Mouse (Mus musculus) embryonic facial prominence, embryonic 11.5 days (tissue): ENCODE measurements around the gene Atg4d. TPM values are rescaled to one million over a fixed set of nuclear protein-coding genes. Genes with fewer than 3 reads are reported as not detected.
"Not testable (repeated sequence)": the region's sequence is repeated elsewhere in the genome, so short reads cannot be mapped to it uniquely, and the experiment has no call there.

Experiments used
- ATAC-seq: fragments of 200-750 bp; cut with Nextera tagmentation; replicated peaks from 2 replicates; pipeline ENCODE4 v1.8.0; 2017; ENCODE audit warnings: low read depth; ENCODE audit not compliant: insufficient number of reproducible peaks, low FRiP score, low TSS enrichment
- DNase-seq: peaks from one replicate; pipeline ENCODE4 v3.0.0-alpha.2; 2015; ENCODE audit warnings: low spot score
- H3K27ac ChIP-seq: fragments of 300-500 bp; sonication (generic); replicated peaks from 2 replicates; pipeline ENCODE4 v1.5.1; 2014; ENCODE audit warnings: mild to moderate bottlenecking, low read depth, low read length, control low read depth
- H3K27me3 ChIP-seq: fragments of 300-500 bp; sonication (generic); 2 replicates; pipeline ENCODE4 v1.6.1; 2014; ENCODE audit warnings: mild to moderate bottlenecking, low read length, moderate library complexity, mixed read lengths; ENCODE audit not compliant: control insufficient read depth, insufficient read depth
- H3K36me3 ChIP-seq: fragments of 300-500 bp; sonication (generic); replicated peaks from 2 replicates; pipeline ENCODE4 v1.6.1; 2014; ENCODE audit warnings: low read depth, mild to moderate bottlenecking, low read length, moderate library complexity, mixed read lengths; ENCODE audit not compliant: control insufficient read depth, insufficient read depth
- H3K4me1 ChIP-seq: fragments of 300-500 bp; sonication (generic); 2 replicates; pipeline ENCODE4 v1.6.1; 2014; ENCODE audit warnings: low read length, mixed read lengths; ENCODE audit not compliant: control insufficient read depth, insufficient read depth
- H3K4me2 ChIP-seq: fragments of 300-500 bp; sonication (generic); 2 replicates; pipeline ENCODE4 v1.6.1; 2014; ENCODE audit warnings: low read depth, mild to moderate bottlenecking, control low read depth, low read length, moderate library complexity
- H3K4me3 ChIP-seq: fragments of 300-500 bp; sonication (generic); 2 replicates; pipeline ENCODE4 v1.5.1; 2014; ENCODE audit warnings: low read depth, low read length, control low read depth
- H3K9ac ChIP-seq: fragments of 300-500 bp; sonication (generic); replicated peaks from 2 replicates; pipeline ENCODE4 v1.6.1; 2014; ENCODE audit warnings: mild to moderate bottlenecking, control low read depth, low read length
- H3K9me3 ChIP-seq: fragments of 300-500 bp; sonication (generic); replicated peaks from 2 replicates; pipeline ENCODE4 v1.6.1; 2016; ENCODE audit warnings: mild to moderate bottlenecking, low read length, inconsistent platforms, mixed read lengths; ENCODE audit not compliant: control insufficient read depth
- WGBS: fragments of 180-500 bp; shearing (Covaris S2); extraction: QIAGEN DNeasy Blood & Tissue Kit; methylation state at CpG from one replicate; pipeline ENCODE4 v1.1.7; 2014; 5-methylcytosine and 5-hydroxymethylcytosine counted together
- polyA plus RNA-seq: library from polyadenylated mRNA; unstranded; fragments of >200 nt; fragmentation: Nextera tagmentation; extraction: Ambion mirVana; gene quantifications from 2 replicates; pipeline ENCODE4 v1.2.1, GENCODE M21; 2014

The Atg4d gene
- polyA plus RNA-seq, 1 experiment from 2014 or later, result 28.5 TPM

DNA sequence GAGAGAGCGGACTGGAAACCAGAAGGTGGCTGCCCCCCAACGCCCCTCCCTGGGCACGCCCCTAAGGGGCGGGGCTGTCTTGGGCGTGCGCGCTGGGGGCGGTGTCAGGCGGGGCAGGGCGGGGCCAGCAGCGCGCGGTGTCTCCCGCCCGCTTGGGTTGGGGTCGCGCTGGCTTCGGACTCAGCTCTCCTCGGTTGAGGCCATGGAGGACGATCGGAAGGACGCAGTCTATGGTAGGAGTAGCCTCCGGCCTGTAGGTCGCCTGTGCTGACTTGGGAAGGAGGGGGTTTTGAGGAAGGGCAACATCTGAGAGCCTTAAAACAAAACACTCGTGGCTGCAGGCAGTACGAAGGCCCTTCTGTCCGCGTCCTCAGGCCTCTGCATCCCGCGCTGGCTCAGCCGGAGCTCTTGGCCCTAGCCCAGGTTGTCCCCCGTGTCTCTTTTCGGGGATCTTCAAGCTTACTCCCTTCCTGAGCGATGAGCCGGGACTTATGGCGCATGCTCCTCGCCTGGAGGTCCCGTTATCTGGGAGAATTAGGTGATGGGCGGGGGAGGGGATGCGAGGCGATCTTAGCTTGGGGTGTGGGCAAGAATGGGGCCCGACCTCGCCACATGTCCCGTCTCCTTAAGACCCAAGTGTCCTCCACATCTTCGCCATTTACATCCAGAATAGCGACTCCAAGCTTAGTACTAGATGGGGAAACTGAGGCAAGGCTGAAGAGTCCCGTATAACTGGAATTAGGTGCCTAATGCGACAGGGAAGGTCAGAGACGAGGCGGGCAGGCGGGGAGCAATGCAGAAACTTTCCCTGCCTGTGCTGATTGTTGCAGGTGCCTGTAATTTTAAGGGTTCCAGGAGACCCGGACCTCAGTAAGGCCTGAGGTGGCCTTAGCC is 55.8 kb downstream of the Atg4d start, which contains the start of gene Slc44a2:
Gene Slc44a2, plus strand, starts transcription at position 80 of the 894 bp plus-strand sequence.
- DNase-seq, result peak; percentile 94
- Histone ChIP-seq H3K9me3 (no peaks in the 10 kb centered on the region), H3K27me3 (no peaks in the 10 kb centered on the region), H3K4me3 (peak within 1 kb of the TSS; percentile 75), H3K4me1 (no peaks in the 10 kb centered on the region; the same call in 1 of the 2 replicates), H3K9ac (peak within 1 kb of the TSS; percentile 86), H3K4me2 (peak within 1 kb of the TSS; percentile 75), H3K27ac (no peak within 1 kb of the TSS; the same call in 1 of the 2 replicates), H3K36me3 (no peaks in the 10 kb centered on the region)
- ATAC-seq, result peak; percentile 86
- WGBS, result under 1% methylated on average over 46 of the region's 52 CpGs

DNA sequence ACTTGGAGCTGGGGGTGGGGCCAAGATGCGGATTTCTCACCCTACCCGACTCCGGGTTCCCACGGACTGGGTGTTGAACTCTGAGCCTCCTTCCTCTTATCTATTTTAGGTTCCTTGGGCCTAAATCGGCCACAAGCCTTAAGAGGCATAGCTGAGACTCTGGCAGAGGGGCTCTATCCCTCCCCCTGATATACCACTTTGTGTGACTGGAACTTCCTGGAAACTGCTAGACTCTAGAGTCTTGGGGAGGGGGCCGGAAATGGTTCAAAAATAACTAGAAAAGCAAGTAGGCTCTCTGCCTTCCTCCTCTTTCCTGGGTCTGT is 56.4 kb downstream of the Atg4d start:
- WGBS, result 7% methylated on average over 6 of the region's 6 CpGs
- DNase-seq, result peak; percentile 14

DNA sequence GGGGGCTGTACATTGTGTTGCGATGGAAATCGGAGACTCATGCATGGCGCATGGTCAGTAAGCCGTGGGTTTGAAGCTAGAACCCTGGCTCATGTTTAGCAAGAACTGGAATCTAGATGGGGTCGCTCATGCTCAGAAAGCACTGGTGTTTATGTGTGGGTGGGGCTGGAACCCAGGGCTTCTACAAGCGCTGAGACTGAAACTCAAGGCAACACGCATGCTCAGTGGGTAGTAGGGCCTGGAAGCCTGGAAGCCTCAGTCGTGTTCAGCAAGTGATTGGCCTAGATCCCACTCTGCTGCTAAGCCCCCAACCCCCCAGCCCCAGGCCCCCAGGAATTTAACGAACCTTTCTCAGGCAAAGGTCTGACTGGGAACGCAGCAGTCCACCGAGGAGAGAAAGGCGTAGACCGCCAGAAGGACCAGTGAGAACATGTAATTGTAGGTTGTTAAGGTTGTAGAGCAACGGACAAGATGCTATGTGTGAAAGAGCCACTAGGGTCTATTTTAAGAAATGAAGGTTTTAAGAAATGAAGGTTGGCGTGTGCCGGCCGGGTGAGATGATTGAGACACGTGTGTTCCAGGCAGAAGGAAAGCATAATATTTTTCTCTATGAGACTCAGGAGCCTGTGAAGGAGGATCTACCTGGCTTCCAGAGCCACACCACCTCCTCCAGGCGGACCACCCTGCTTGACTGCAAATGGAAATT is 57.3 kb downstream of the Atg4d start:
- Histone ChIP-seq H3K4me2 (no peak overlapping the region; the same call in 1 of the 2 replicates), H3K9ac (no peak overlapping the region), H3K27ac (no peak overlapping the region), H3K4me1 (no peaks in the 10 kb centered on the region; the same call in 1 of the 2 replicates), H3K36me3 (no peaks in the 10 kb centered on the region), H3K9me3 (no peaks in the 10 kb centered on the region), H3K4me3 (no peak overlapping the region), H3K27me3 (no peaks in the 10 kb centered on the region)
- 88% methylated on average over 19 of the region's 19 CpGs for WGBS
- DNase-seq, result no peak
- no peak for ATAC-seq

More for the DNA sequence above, 56.4 kb downstream of the Atg4d start:
- Histone ChIP-seq H3K4me1 (no peaks in the 10 kb centered on the region; the same call in 1 of the 2 replicates), H3K9me3 (no peaks in the 10 kb centered on the region), H3K9ac (peak overlapping the region; percentile 86), H3K4me2 (peak overlapping the region; percentile 75), H3K4me3 (peak overlapping the region; percentile 75), H3K36me3 (no peaks in the 10 kb centered on the region), H3K27me3 (no peaks in the 10 kb centered on the region), H3K27ac (no peak overlapping the region)
- no peak; the same call in 1 of the 2 replicates for ATAC-seq

DNA sequence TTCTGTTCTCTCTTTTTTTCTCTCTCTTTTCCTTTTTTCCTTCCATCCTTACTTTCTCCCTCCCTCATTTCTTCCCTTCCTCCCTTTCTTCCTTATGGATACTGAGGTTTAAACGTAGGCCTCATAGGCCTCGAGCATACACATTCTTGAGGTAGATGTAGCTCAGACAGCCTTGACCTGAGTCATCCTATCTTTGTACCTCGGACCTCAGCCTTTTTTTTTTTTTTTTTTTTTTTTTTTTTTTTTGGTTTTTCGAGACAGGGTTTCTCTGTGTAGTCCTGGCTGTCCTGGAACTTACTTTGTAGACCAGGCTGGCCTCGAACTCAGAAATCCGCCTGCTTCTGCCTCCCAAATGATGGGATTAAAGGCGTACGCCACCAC is 57.8 kb downstream of the Atg4d start:
- 92% methylated on average over 7 of the region's 8 CpGs for WGBS
- not testable (repeated sequence) for H3K9ac ChIP-seq, H3K27ac ChIP-seq, ATAC-seq, H3K9me3 ChIP-seq, H3K4me1 ChIP-seq, H3K27me3 ChIP-seq, H3K4me3 ChIP-seq, DNase-seq, H3K4me2 ChIP-seq, H3K36me3 ChIP-seq

DNA sequence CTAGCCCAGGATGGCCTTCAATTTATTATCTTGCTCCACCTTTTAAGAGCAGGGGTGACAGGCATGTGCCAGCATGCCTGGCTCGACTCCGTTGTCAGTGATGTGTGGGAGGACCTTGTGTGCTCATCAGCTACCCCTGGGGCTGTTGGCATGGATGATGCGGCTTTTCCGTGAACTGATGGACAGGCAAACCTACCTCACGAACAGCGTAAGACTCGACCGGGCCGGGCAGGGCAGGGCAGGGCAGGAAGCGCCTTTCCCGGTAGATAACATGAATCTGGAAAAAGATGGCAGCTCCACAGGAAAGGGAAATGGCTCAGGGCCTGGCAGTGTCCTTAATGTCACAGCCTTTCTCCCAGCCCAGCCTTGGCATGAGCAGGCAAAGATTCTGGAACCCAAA is 59.2 kb downstream of the Atg4d start:
- Histone ChIP-seq H3K9me3 (no peaks in the 10 kb centered on the region), H3K36me3 (no peaks in the 10 kb centered on the region), H3K4me3 (no peak overlapping the region), H3K27me3 (no peaks in the 10 kb centered on the region), H3K27ac (no peak overlapping the region), H3K9ac (no peak overlapping the region), H3K4me2 (no peak overlapping the region), H3K4me1 (no peaks in the 10 kb centered on the region; the same call in 1 of the 2 replicates)
- DNase-seq (no peak), ATAC-seq (no peak)
- 87% methylated on average over 11 of the region's 11 CpGs for WGBS

Other genes starting within 250 kb of the Atg4d start
- gene Icam1, start 249.3 kb upstream of the Atg4d start, polyA plus RNA-seq, result 4.5 and 5.8 TPM in 2 replicates
- gene Icam4, start 235.9 kb upstream of the Atg4d start, polyA plus RNA-seq, result 5.6 and 6.1 TPM in 2 replicates
- not detected in 2 replicates for gene Icam5, start 233.2 kb upstream of the Atg4d start, polyA plus RNA-seq
- 0.80 and 2.2 TPM in 2 replicates for gene Zglp1, start 198.2 kb upstream of the Atg4d start, polyA plus RNA-seq
- 0.36 and 0.58 TPM in 2 replicates for gene Gm49373, start 192.2 kb upstream of the Atg4d start, polyA plus RNA-seq
- gene Fdx1l, start 191.7 kb upstream of the Atg4d start, polyA plus RNA-seq, result 44.7 and 52.1 TPM in 2 replicates
- gene Gm38431, start 173.3 kb upstream of the Atg4d start, polyA plus RNA-seq, result 2.0 and 2.3 TPM in 2 replicates
- gene Raver1, start 173.3 kb upstream of the Atg4d start, polyA plus RNA-seq, result 63.1 and 70.3 TPM in 2 replicates
- 5.4 and 7.1 TPM in 2 replicates for gene Tyk2, start 134.1 kb upstream of the Atg4d start, polyA plus RNA-seq
- gene Cdc37, start 115.3 kb upstream of the Atg4d start, polyA plus RNA-seq, result 371 and 374 TPM in 2 replicates
- gene Pde4a, start 99.6 kb upstream of the Atg4d start, polyA plus RNA-seq, result 3.8 and 4.7 TPM in 2 replicates
- gene Keap1, start 25.9 kb upstream of the Atg4d start, polyA plus RNA-seq, result 23.2 and 27.1 TPM in 2 replicates
- gene S1pr5, start 16.9 kb upstream of the Atg4d start, polyA plus RNA-seq, result 0.08 and 0.21 TPM in 2 replicates
- 11.4 and 13.3 TPM in 2 replicates for gene Kri1, start 22.7 kb downstream of the Atg4d start, polyA plus RNA-seq
- gene Cdkn2d, start 26.1 kb downstream of the Atg4d start, polyA plus RNA-seq, result 51.3 and 55.0 TPM in 2 replicates
- 15.9 and 16.3 TPM in 2 replicates for gene Ap1m2, start 47.0 kb downstream of the Atg4d start, polyA plus RNA-seq
- 86.0 and 89.8 TPM in 2 replicates for gene Slc44a2, start 55.4 kb downstream of the Atg4d start, polyA plus RNA-seq
- 248 and 256 TPM in 2 replicates for gene Ilf3, start 102.6 kb downstream of the Atg4d start, polyA plus RNA-seq
- 47.6 and 51.5 TPM in 2 replicates for gene Qtrt1, start 146.5 kb downstream of the Atg4d start, polyA plus RNA-seq
- 57.1 and 58.0 TPM in 2 replicates for gene Dnm2, start 159.6 kb downstream of the Atg4d start, polyA plus RNA-seq
- 81.3 and 86.9 TPM in 2 replicates for gene Tmed1, start 245.0 kb downstream of the Atg4d start, polyA plus RNA-seq